Mouse (Mus musculus): ENCODE results near the gene Rccd1. TPM values are rescaled to one million over a fixed set of nuclear protein-coding genes. Genes with fewer than 3 reads are reported as not detected.

Gene Rccd1
- polyA plus RNA-seq (2012; rRNA removed) = 34.8 and 36.3 TPM in 2 replicates

GRCm38 (mm10) chr7:80324043-80324815 lies at the start of gene Rccd1:
Gene Rccd1, minus strand, starts transcription at chr7:80324454.

GRCm38 (mm10) chr7:80371041-80371751 lies 46.9 kb upstream of the Rccd1 start, which contains the start of gene Man2a2:
Gene Man2a2, minus strand, starts transcription at chr7:80371375.

GRCm38 (mm10) chr7:80342858-80343257 lies 18.6 kb upstream of the Rccd1 start, which contains the start of gene Hddc3:
Gene Hddc3, plus strand, starts transcription at chr7:80343104.

GRCm38 (mm10) chr7:80340793-80341192 lies 16.5 kb upstream of the Rccd1 start, which contains the start of gene Unc45a:
Gene Unc45a, minus strand, starts transcription at chr7:80341005.

GRCm38 (mm10) chr7:80294062-80294763 lies 30.0 kb downstream of the Rccd1 start, which contains the start of gene Prc1:
Gene Prc1, plus strand, starts transcription at chr7:80294450.

GRCm38 (mm10) chr7:80268897-80269750 lies 55.1 kb downstream of the Rccd1 start, which contains the start of gene Vps33b:
Gene Vps33b, plus strand, starts transcription at chr7:80269649.

GRCm38 (mm10) chr7:80260625-80261371 lies 63.5 kb downstream of the Rccd1 start, which contains the start of gene Ngrn:
Gene Ngrn, plus strand, starts transcription at chr7:80261215.

GRCm38 (mm10) chr7:80246148-80246721 lies 78.0 kb downstream of the Rccd1 start, which contains the start of gene Ttll13:
Gene Ttll13, plus strand, starts transcription at chr7:80246376.

Other genes with a start within 250 kb of the Rccd1 start
- gene Idh2, start 209.1 kb downstream of the Rccd1 start, polyA plus RNA-seq (2012; rRNA removed) = 287 and 310 TPM in 2 replicates
- 13.4 and 14.3 TPM in 2 replicates for gene Sema4b, start 137.6 kb downstream of the Rccd1 start, polyA plus RNA-seq (2012; rRNA removed)
- 29.5 and 31.9 TPM in 2 replicates for gene Cib1, start 91.6 kb downstream of the Rccd1 start, polyA plus RNA-seq (2012; rRNA removed)
- 2.1 and 2.2 TPM in 2 replicates for gene Gdpgp1, start 91.6 kb downstream of the Rccd1 start, polyA plus RNA-seq (2012; rRNA removed)
- 0.86 and 0.93 TPM in 2 replicates for gene Ttll13, start 78.1 kb downstream of the Rccd1 start, polyA plus RNA-seq (2012; rRNA removed)
- 55.8 and 56.9 TPM in 2 replicates for gene Ngrn, start 63.2 kb downstream of the Rccd1 start, polyA plus RNA-seq (2012; rRNA removed)
- 27.7 and 32.5 TPM in 2 replicates for gene Vps33b, start 54.8 kb downstream of the Rccd1 start, polyA plus RNA-seq (2012; rRNA removed)
- 47.2 and 66.5 TPM in 2 replicates for gene Prc1, start 30.0 kb downstream of the Rccd1 start, polyA plus RNA-seq (2012; rRNA removed)
- gene Unc45a, start 16.6 kb upstream of the Rccd1 start, polyA plus RNA-seq (2012; rRNA removed) = 75.7 and 80.0 TPM in 2 replicates
- 49.9 and 58.1 TPM in 2 replicates for gene Hddc3, start 18.6 kb upstream of the Rccd1 start, polyA plus RNA-seq (2012; rRNA removed)
- 63.5 and 65.8 TPM in 2 replicates for gene Man2a2, start 46.9 kb upstream of the Rccd1 start, polyA plus RNA-seq (2012; rRNA removed)
- gene Fes, start 63.5 kb upstream of the Rccd1 start, polyA plus RNA-seq (2012; rRNA removed) = 7.8 and 13.0 TPM in 2 replicates
- gene Furin, start 81.0 kb upstream of the Rccd1 start, polyA plus RNA-seq (2012; rRNA removed) = 16.3 and 23.1 TPM in 2 replicates
- 13.5 and 13.7 TPM in 2 replicates for gene Blm, start 210.7 kb upstream of the Rccd1 start, polyA plus RNA-seq (2012; rRNA removed)

Data from central nervous system, embryonic 14 days (tissue).